Mouse (Mus musculus): ENCODE measurements at regions not wholly inside any gene's neighbourhood (a gene's known extent, or its start where the extent isn't known, plus 50 kb on each side); places are given as distances from the start of the nearest gene placed in this dataset.

DNA sequence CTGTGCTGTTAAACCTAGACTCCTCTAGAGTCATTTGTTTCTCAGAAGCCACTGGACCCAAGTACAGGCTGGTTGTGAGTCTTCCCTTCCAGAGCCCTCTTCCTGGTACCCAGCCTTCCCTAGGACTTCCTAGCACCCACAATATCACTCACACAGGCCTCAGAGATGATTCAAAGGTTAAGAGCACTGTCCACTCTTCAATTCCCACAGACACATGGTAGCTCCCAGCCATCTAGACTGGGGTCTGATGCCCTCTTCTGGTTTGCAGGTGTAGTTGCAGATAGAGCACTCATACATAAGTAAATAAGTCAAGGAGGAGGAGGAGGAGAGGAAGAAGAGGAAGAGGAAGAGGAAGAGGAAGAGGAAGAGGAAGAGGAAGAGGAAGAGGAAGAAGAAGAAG lies 163.3 kb upstream of the Rapgef5 start:
- TF ChIP-seq CTCF (IDR thresholded peaks at IDR 0.05; ENCODE audit: extremely low read depth, insufficient read length, insufficient replicate concordance, low read depth, low read length) (no peak), POLR2A (IDR thresholded peaks at IDR 0.05; ENCODE audit: low read depth, low read length) (no peak)
